Mouse (Mus musculus) heart, embryonic 11.5 days (tissue): ENCODE results near the gene Arsg. TPM values are rescaled to one million over a fixed set of nuclear protein-coding genes. Genes with fewer than 3 reads are reported as not detected.

Source experiments
- ATAC-seq: fragments of 200-750 bp; cut with Nextera tagmentation; replicated peaks from 2 replicates; pipeline ENCODE4 v1.8.0; 2017; ENCODE audit warnings: moderate library complexity; ENCODE audit not compliant: insufficient number of reproducible peaks, low FRiP score, low TSS enrichment
- H3K27ac ChIP-seq: fragments of 300-500 bp; sonication (generic); 2 replicates; pipeline ENCODE4 v1.5.1; 2014; ENCODE audit warnings: mild to moderate bottlenecking, low read depth, low read length
- H3K27me3 ChIP-seq: fragments of 300-500 bp; sonication (generic); 2 replicates; pipeline ENCODE4 v1.6.1; 2014; ENCODE audit warnings: mild to moderate bottlenecking, low read length, mixed read lengths; ENCODE audit not compliant: control insufficient read depth, insufficient read depth
- H3K36me3 ChIP-seq: fragments of 300-500 bp; sonication (generic); 2 replicates; pipeline ENCODE4 v1.6.1; 2014; ENCODE audit warnings: mild to moderate bottlenecking, low read length, moderate library complexity, mixed read lengths; ENCODE audit not compliant: control insufficient read depth, insufficient read depth
- H3K4me1 ChIP-seq: fragments of 300-500 bp; sonication (generic); 2 replicates; pipeline ENCODE4 v1.6.1; 2014; ENCODE audit warnings: low read length; ENCODE audit not compliant: control insufficient read depth, insufficient read depth
- H3K4me2 ChIP-seq: fragments of 300-500 bp; sonication (generic); 2 replicates; pipeline ENCODE4 v1.6.1; 2014; ENCODE audit warnings: mild to moderate bottlenecking, moderate library complexity
- H3K4me3 ChIP-seq: fragments of 300-500 bp; sonication (generic); 2 replicates; pipeline ENCODE4 v1.5.1; 2014; ENCODE audit warnings: low read depth, low read length
- H3K9ac ChIP-seq: fragments of 300-500 bp; sonication (generic); 2 replicates; pipeline ENCODE4 v1.6.1; 2014; ENCODE audit warnings: mild to moderate bottlenecking, low read depth, low read length, moderate library complexity
- H3K9me3 ChIP-seq: fragments of 300-500 bp; sonication (generic); replicated peaks from 2 replicates; pipeline ENCODE4 v1.6.1; 2016; ENCODE audit warnings: low read length; ENCODE audit not compliant: control insufficient read depth
- WGBS: fragments of 180-500 bp; shearing (Covaris S2); extraction: QIAGEN DNeasy Blood & Tissue Kit; methylation state at CpG from one replicate; pipeline ENCODE4 v1.1.7; 2014; ENCODE audit not compliant: insufficient replicate concordance; 5-methylcytosine and 5-hydroxymethylcytosine counted together
- polyA plus RNA-seq: library from polyadenylated mRNA; unstranded; fragments of >200 nt; fragmentation: Nextera tagmentation; extraction: Ambion mirVana; gene quantifications from 2 replicates; pipeline ENCODE4 v1.2.1, GENCODE M21; 2014

Gene Arsg
- polyA plus RNA-seq, 1 experiment from 2014 or later, result 4.2 TPM

DNA sequence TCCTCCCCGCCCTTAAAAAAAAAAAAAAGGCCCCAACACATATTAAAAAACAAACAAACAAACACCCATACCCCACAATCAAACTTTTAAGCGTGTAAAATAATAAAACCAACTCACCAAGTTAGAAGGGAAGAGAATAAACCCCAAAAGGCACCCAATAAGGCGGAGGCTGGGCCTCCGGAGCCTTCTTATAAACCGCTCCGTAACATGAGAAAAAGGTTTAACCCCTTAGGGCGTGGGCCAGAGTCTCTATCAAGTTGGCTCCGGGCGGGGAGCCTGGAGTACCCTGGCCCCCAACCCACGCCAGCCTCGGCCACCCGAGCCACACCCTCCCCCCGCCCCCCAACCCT is 378 bp upstream of the Arsg start:
- H3K9me3 ChIP-seq, result no peaks in the 10 kb centered on the region
- no peak for ATAC-seq
- no peaks in the 10 kb centered on the region for H3K36me3 ChIP-seq
- under 1% methylated on average over 12 of the region's 13 CpGs for WGBS
- H3K9ac ChIP-seq, result peak overlapping the region; percentile 94
- H3K4me1 ChIP-seq, result peaks cover 12% of the 10 kb centered on the region
- H3K4me3 ChIP-seq, result peak overlapping the region; percentile 82
- peak overlapping the region; percentile 86 for H3K4me2 ChIP-seq
- H3K27ac ChIP-seq, result peak overlapping the region; percentile 96
- H3K27me3 ChIP-seq, result no peaks in the 10 kb centered on the region

DNA sequence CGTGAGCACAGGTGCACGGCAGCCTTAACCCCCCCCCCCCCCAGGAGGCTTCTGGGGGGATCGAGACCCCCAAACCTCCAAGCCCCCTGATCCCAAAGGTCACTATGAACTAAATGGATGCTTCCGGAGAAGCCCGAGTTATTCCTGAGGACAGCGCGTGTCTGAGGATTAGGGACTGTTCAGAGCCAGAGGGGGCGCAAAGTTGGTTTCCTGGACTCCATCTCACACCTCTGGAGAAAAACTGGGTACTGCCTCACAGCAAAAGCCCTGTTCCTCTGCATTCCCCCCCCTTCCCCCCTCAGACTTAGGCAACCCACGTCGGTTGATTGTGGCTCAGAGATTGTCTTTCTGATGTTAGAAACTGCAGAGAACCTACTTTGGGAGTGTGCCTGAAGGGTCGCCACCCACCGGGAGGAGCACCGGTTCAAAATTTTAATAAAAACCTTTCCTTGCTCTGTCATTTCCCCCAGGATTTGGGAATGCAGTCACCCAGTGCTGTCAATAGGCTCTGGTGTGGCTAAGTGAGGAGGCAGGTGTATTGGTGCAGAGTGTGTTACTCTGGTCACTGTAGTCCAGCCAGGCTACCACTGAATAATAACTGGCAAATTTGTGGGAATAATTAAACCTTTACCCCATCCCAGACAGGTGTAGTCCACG is 1.0 kb downstream of the Arsg start:
- Histone ChIP-seq H3K9ac (peak overlapping the region; percentile 94), H3K4me1 (peaks cover 12% of the 10 kb centered on the region), H3K36me3 (no peaks in the 10 kb centered on the region), H3K4me3 (peak overlapping the region; percentile 82), H3K9me3 (no peaks in the 10 kb centered on the region), H3K27ac (peak overlapping the region; percentile 96), H3K27me3 (no peaks in the 10 kb centered on the region), H3K4me2 (peak overlapping the region; percentile 86)
- ATAC-seq, result no peak
- WGBS, result 13% methylated on average over 14 of the region's 14 CpGs

DNA sequence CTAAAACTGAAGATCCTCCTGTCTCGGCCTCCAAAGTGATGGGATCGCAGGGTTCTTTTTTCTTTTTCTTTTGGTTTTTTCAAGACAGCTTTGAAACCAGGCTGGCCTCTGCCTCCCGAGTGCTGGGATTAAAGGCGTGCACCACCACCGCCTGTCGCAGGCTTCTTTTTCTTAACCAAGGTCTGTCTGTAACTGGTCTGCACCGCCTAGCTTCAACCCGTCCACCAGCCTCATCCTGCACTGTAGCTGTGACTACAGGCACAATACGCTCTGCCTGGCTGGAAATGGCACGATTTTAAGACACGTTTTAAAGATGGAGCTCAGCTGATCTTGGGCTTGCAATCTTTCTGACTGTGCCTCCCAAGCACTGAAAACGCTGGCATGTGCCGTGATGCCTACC is 1.7 kb downstream of the Arsg start:
- Histone ChIP-seq H3K9ac (no peak overlapping the region), H3K4me2 (no peak overlapping the region; the same call in 1 of the 2 replicates), H3K27ac (no peak overlapping the region), H3K9me3 (no peaks in the 10 kb centered on the region), H3K36me3 (no peaks in the 10 kb centered on the region), H3K27me3 (no peaks in the 10 kb centered on the region), H3K4me1 (peaks cover 12% of the 10 kb centered on the region), H3K4me3 (no peak overlapping the region)
- no peak for ATAC-seq
- 82% methylated on average over 13 of the region's 13 CpGs for WGBS

DNA sequence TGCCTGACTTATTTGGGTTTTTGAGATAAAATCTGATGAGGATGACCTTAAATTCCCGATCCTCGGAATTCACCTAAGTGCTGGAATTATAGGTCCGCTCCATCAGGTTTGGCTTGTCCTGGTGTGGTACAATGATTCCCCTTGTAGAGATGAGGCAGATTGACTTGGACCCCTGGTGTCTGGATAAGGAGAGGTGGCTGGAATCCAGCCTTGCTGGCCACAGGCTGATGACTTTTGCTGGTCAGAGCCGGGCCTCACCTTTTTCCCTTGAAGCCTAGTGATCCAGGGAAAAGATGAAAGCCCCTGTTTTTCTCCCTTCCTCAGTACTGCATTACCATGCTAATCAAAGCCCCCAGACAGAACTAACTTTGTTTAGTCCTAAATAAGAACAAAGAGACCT is 2.5 kb downstream of the Arsg start:
- 71% methylated on average over 4 of the region's 4 CpGs for WGBS

DNA sequence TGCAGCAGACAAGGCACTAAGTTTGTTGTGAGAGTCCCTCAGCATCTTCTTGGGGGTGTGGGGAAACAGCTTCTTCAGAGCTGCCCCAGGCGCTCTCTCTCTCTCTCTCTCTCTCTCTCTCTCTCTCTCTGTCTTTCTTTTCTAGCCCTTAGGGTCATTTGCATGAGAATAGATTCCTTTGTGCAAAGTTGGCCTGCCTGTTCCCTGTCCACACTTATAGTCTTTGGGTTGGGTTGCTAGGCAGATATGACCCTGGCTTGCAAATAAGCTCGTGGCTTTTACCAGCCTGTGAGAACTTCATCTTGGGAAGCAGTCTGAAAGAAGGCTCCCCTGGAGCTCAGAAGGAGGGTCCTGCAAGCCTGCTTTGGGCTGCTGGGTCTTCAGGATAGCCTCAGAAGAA is 3.1 kb downstream of the Arsg start:
- no peak overlapping the region for H3K4me2 ChIP-seq
- H3K4me1 ChIP-seq, result peaks cover 12% of the 10 kb centered on the region
- H3K27ac ChIP-seq, result no peak overlapping the region
- no peak for ATAC-seq
- no peak overlapping the region for H3K4me3 ChIP-seq
- no peaks in the 10 kb centered on the region for H3K27me3 ChIP-seq
- no peaks in the 10 kb centered on the region for H3K9me3 ChIP-seq
- WGBS, result 52% methylated on average over 2 of the region's 2 CpGs
- H3K9ac ChIP-seq, result no peak overlapping the region
- H3K36me3 ChIP-seq, result no peaks in the 10 kb centered on the region

More for the DNA sequence above, 2.5 kb downstream of the Arsg start:
- Histone ChIP-seq H3K27ac (no peak overlapping the region), H3K9ac (no peak overlapping the region), H3K4me3 (no peak overlapping the region), H3K36me3 (no peaks in the 10 kb centered on the region), H3K27me3 (no peaks in the 10 kb centered on the region), H3K9me3 (no peaks in the 10 kb centered on the region), H3K4me1 (peaks cover 12% of the 10 kb centered on the region), H3K4me2 (no peak overlapping the region)
- no peak for ATAC-seq

DNA sequence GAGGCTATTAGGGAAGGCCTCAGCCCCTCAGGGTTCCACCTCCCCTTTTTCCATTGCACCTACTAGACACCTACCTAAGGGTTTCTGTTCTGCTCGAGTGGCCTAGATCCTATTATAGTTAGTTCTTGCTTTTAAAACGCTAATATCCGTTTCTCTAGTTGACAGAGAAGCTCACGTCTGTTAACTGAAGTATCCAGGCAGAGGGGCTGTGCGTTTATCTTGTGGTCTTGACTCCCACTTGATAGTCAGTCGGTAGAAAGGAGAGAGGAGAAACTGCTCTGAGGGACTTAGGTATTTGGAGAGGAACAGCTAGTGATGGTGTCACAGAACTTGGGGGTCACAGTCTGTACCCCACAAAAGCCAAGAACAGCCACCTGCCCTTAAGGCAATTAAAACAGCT is 3.5 kb downstream of the Arsg start:
- H3K9ac ChIP-seq, result no peak overlapping the region; the same call in 1 of the 2 replicates
- H3K27me3 ChIP-seq, result no peaks in the 10 kb centered on the region
- H3K36me3 ChIP-seq, result no peaks in the 10 kb centered on the region
- no peak overlapping the region for H3K4me3 ChIP-seq
- H3K9me3 ChIP-seq, result no peaks in the 10 kb centered on the region
- WGBS, result 34% methylated on average over 6 of the region's 6 CpGs
- peaks cover 9% of the 10 kb centered on the region for H3K4me1 ChIP-seq
- no peak overlapping the region for H3K27ac ChIP-seq
- no peak for ATAC-seq
- no peak overlapping the region for H3K4me2 ChIP-seq

DNA sequence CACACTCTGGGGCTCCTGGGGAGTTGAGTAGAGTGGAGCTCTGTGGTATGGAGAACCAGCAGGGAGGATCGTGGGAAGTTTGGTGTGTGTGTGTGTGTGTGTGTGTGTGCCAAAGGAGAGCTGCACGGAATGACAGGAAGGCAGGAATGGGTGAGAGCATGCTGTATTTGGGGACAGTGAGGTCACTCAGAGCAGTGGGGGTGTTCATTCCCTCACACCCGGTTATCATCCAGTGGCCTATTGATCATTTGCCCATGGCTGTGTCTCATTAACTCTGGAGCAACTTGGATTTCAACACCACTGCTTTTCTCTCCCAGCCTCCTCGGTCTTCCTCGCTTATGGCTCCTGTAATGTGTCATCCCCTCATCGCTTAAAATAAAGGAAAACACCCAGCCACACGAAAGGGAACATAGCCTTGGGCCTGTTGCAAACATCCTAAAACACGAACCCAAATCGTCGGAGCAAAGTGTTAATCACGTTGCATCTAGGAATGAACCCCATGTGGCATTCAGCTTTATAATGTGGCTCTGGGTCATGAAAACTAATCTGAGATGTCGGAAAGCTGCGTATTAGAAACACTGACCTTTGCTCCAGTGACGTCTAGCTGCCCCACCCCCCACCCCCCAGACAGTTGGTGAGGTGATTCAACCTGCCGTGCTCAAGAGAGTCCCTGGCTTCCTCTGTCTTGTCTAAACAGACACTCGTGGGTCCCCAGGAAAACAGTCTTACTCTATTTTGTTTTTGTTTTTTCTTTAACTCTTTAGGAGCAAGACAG is 4.6 kb downstream of the Arsg start:
- H3K4me2 ChIP-seq, result no peak overlapping the region
- no peaks in the 10 kb centered on the region for H3K27me3 ChIP-seq
- ATAC-seq, result no peak
- no peaks in the 10 kb centered on the region for H3K9me3 ChIP-seq
- 51% methylated on average over 16 of the region's 16 CpGs for WGBS
- H3K4me1 ChIP-seq, result peaks cover 6% of the 10 kb centered on the region; the same call in 1 of the 2 replicates
- no peak overlapping the region for H3K9ac ChIP-seq
- H3K27ac ChIP-seq, result no peak overlapping the region
- no peaks in the 10 kb centered on the region for H3K36me3 ChIP-seq
- no peak overlapping the region for H3K4me3 ChIP-seq

DNA sequence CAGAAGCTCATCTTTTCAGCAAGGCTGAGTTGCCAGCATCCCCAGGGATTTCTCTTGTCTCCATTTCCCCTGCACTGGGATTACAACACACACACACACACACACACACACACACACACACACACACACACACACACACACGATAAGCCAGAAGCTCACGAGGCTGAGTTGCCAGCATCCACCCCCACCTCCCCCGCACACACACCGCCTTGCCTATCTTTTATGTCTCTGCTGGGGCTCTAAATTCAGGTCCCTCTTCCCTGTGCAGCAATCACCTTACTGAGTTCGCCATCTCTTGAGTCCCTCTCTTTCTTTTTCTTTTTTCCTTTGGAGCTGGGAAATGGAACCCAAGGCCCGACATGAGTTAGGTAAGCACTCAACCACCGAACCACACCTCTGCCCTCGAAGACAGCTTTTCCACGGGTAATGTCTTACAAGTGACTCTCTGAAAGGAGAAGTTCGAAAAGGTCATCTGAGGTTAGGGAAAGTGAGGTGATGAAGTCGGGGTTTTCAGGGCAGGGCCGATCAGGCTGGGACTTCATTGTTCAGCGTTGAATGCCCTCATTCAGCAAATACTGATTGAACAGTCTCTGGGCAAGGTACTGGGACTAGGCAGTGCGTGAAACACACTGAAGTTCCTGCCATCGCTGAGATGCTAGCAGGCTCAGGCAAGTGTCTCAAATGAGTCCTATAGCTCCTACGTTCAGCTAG is 6.6 kb downstream of the Arsg start:
- H3K4me2 ChIP-seq, result no peak overlapping the region
- H3K4me1 ChIP-seq, result 0 out of 2 replicates have a peak, but pooled peaks cover 3% of the 10 kb centered on the region
- no peak for ATAC-seq
- no peak overlapping the region for H3K4me3 ChIP-seq
- H3K36me3 ChIP-seq, result no peaks in the 10 kb centered on the region
- H3K27me3 ChIP-seq, result no peaks in the 10 kb centered on the region
- H3K9ac ChIP-seq, result no peak overlapping the region
- WGBS, result 65% methylated on average over 16 of the region's 16 CpGs
- no peak overlapping the region for H3K27ac ChIP-seq
- H3K9me3 ChIP-seq, result no peaks in the 10 kb centered on the region
